Mouse (Mus musculus) heart, adult 8-10 months (tissue): ENCODE results near the gene Atf7. TPM values are rescaled to one million over a fixed set of nuclear protein-coding genes. Genes with fewer than 3 reads are reported as not detected.

Experiments
- DNase-seq: peaks from one replicate; pipeline ENCODE4 v3.0.0; 2022; ENCODE audit warnings: low spot score
- microRNA-seq: library from miRNA; unstranded; fragments of <30 nt; microRNA quantifications from one replicate; pipeline ENCODE4 v1.2.0, GENCODE M21; 2022
- total RNA-seq, 4 experiments: library from RNA; stranded (reverse); gene quantifications; 2 replicates each; pipeline ENCODE4 v1.2.4; 2022

Gene Atf7
- total RNA-seq, 4 experiments from 2014 or later = 46.6 to 54.0 (median 52.1) TPM

DNA sequence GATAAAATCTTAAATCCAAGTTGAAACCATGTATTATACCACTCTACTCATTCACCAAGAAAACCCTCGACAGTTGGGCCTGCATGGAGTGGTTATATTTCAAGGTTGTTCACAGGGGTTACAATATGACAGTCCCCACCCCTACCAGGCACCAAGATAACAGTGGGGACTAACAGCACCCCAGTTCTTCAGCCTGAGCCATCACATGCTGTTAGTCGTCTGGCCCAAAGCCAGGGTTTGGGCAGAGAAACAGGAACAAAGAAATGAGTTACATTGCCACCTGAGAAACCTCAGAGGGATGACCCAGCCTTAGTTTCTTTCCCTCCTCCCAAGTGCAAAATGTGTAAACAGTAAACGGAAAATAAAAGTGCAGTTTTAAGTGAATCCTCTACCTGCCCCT, 125.9 kb downstream of the Atf7 start:
- no peak for DNase-seq

DNA sequence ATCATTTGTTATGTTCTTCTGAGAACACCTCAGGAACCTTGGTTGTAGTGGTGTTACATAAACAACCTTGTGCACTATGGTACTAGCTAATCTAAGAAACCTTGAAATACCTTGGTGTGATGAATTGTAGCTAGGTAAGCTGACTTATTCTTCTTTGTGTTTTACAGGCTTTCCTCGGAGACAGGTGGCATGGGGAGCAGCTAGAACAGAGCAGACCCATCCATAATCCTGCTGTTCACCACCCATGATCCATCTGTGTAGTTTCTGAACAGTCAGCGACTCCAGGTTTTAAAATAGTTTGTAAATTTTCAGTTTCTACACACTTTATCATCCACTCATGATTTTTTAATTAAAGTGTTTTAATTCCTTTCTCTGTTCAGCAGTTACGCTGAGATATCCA, 126.9 kb downstream of the Atf7 start:
- DNase-seq = no peak

DNA sequence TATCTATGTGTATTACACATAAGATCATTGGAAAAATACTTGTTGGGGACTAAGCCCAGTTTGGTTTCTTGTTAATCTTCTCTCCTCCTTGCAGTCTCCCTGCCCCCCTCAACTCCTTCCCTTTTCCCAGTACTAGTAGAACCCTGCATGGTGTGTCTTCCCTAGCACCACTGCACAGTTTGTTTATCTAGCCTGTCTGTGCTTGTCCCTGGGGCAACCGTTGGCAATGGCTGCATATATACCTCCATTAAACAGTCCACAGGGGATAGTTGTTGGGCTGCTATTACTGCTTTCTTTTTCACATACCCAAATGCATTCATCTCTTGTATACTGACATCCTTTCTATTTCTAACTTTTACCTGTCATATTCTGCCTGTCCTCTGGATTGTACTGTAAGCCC, 137.6 kb downstream of the Atf7 start:
- no peak for DNase-seq

DNA sequence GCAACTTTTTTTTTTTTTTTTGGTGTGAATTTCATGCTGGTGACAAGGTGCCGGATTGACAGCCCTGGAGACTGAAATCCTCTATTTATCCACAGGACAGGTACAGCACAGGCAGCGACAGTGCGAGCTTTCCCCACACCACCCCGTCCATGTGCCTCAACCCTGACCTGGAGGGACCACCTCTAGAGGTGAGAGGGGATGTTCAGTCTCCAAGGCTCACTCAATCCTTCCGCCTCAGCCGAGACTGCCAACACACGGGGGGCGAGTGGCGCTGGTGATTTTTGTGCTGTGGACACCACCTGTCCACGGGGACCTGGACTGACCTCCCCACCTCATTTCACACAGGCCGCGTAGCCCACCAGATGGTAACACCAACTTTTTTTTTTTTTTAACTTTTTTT, 139.4 kb downstream of the Atf7 start:
- no peak for DNase-seq

DNA sequence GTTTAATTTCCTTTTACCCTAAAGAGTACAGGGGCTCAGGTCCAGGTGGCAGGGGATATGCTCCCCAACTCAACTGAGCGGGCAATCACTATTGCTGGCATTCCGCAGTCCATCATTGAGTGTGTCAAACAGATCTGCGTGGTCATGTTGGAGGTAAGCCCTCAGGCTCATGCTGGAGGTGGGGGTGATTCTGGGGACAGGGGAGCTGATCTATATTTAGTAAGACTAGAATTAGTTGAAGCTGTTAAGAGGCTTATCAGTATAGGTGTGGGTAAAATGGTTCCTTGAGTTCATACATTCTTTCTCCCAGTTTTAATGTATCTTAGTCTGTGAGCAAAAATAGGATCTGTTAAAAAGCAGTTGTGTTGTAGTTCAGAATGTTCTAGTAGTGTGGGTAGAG, 142.1 kb downstream of the Atf7 start:
- DNase-seq = no peak

Small RNAs within 50 kb of the gene (microRNA-seq; reads per million reads assigned to microRNA genes)
- not detected for gene Mir688

Other genes with a start within 250 kb of the Atf7 start
- 10 to 100 TPM; 31.8 to 43.8 (median 38.7) TPM for gene Sp1, start 219.3 kb downstream of the Atf7 start, total RNA-seq
- gene Amhr2, start 180.1 kb downstream of the Atf7 start, total RNA-seq = under 1 TPM; 0.19 to 1.00 (median 0.63) TPM
- gene Prr13, start 166.4 kb downstream of the Atf7 start, total RNA-seq = 10 to 100 TPM; 18.7 to 25.3 (median 22.0) TPM
- gene Pcbp2, start 154.9 kb downstream of the Atf7 start, total RNA-seq = 100 to 1,000 TPM; 452 to 509 (median 465) TPM
- not detected for gene Gm10337, start 121.7 kb downstream of the Atf7 start, total RNA-seq
- gene Map3k12, start 108.4 kb downstream of the Atf7 start, total RNA-seq = 1 to 10 TPM; 1.7 to 2.8 (median 2.3) TPM
- 10 to 100 TPM; 38.8 to 50.0 (median 44.7) TPM for gene Tarbp2, start 107.3 kb downstream of the Atf7 start, total RNA-seq
- 1 to 10 TPM in 3 of 4 experiments, under 1 TPM in 1; 0.65 to 2.2 (median 1.9) TPM for gene Npff, start 100.5 kb downstream of the Atf7 start, total RNA-seq
- gene Gm28047, start 397 bp downstream of the Atf7 start, total RNA-seq = 1 to 10 TPM in 1 of 4 experiments, not detected in 3; 1.4 TPM
- gene Atp5g2, start 46.9 kb upstream of the Atf7 start, total RNA-seq = 10 to 100 TPM; 21.1 to 79.9 (median 33.0) TPM
- gene Calcoco1, start 96.7 kb upstream of the Atf7 start, total RNA-seq = 100 to 1,000 TPM; 117 to 143 (median 127) TPM